Mouse (Mus musculus): ENCODE data around the gene Zfp518a. TPM values are rescaled to one million over a fixed set of nuclear protein-coding genes. Genes with fewer than 3 reads are reported as not detected.

Zfp518a gene
- total RNA-seq (2021) = 10 to 100 TPM; 11.3 to 13.8 TPM
- long read RNA-seq, experiment 1, partial matches to known transcripts = 0 of 1 reads
- long read RNA-seq, experiment 1, other reads (novel, unspliced or antisense) = 1 of 1 reads
- long read RNA-seq, experiment 2, partial matches to known transcripts = 0 of 1 reads
- long read RNA-seq, experiment 2, other reads (novel, unspliced or antisense) = 1 of 1 reads

GRCm38 (mm10) chr19:40894519-40895392 is at the start of gene Zfp518a:
Gene Zfp518a, plus strand, starts transcription at chr19:40894705.
- peak; percentile 87 to 93 for DNase-seq

GRCm38 (mm10) chr19:40844731-40845130 is 49.8 kb upstream of the Zfp518a start:
- DNase-seq = peak; percentile 21 to 48

- DNase-seq = no peak
Observed at GRCm38 (mm10) chr19:40849391-40849790, 45.1 kb upstream of the Zfp518a start.

GRCm38 (mm10) chr19:40859555-40859954 is 35.0 kb upstream of the Zfp518a start:
- peak in 1 of 2 experiments; percentile 9 for DNase-seq

GRCm38 (mm10) chr19:40868284-40868683 is 26.2 kb upstream of the Zfp518a start:
- DNase-seq = no peak

- no peak for DNase-seq
Observed at GRCm38 (mm10) chr19:40869425-40870105, 24.9 kb upstream of the Zfp518a start.

GRCm38 (mm10) chr19:40872955-40873665 is 21.4 kb upstream of the Zfp518a start:
- DNase-seq = peak; percentile 88 to 90

- no peak for DNase-seq
Observed at GRCm38 (mm10) chr19:40881700-40882099, 12.8 kb upstream of the Zfp518a start.

GRCm38 (mm10) chr19:40888887-40889286 is 5.6 kb upstream of the Zfp518a start:
- DNase-seq = no peak

- DNase-seq = no peak
Observed at GRCm38 (mm10) chr19:40894071-40894506, 416 bp upstream of the Zfp518a start.

- no peak for DNase-seq
Observed at GRCm38 (mm10) chr19:40895393-40895703, 843 bp downstream of the Zfp518a start.

GRCm38 (mm10) chr19:40931581-40932369 is 37.3 kb downstream of the Zfp518a start:
- no peak for DNase-seq

- DNase-seq = no peak
Observed at GRCm38 (mm10) chr19:40935376-40935775, 40.9 kb downstream of the Zfp518a start.

GRCm38 (mm10) chr19:40936038-40936437 is 41.5 kb downstream of the Zfp518a start:
- no peak for DNase-seq

- no peak for DNase-seq
Observed at GRCm38 (mm10) chr19:40943552-40943951, 49.0 kb downstream of the Zfp518a start.

GRCm38 (mm10) chr19:40946937-40947577 is 52.6 kb downstream of the Zfp518a start:
- DNase-seq = no peak

GRCm38 (mm10) chr19:40958981-40959380 is 64.5 kb downstream of the Zfp518a start:
- no peak for DNase-seq

GRCm38 (mm10) chr19:40962988-40963387 is 68.5 kb downstream of the Zfp518a start:
- peak; percentile 59 to 73 for DNase-seq

- DNase-seq = no peak
Observed at GRCm38 (mm10) chr19:40964367-40964891, 69.9 kb downstream of the Zfp518a start.
